Mouse (Mus musculus): ENCODE measurements around the gene Galnt17.

DNA sequence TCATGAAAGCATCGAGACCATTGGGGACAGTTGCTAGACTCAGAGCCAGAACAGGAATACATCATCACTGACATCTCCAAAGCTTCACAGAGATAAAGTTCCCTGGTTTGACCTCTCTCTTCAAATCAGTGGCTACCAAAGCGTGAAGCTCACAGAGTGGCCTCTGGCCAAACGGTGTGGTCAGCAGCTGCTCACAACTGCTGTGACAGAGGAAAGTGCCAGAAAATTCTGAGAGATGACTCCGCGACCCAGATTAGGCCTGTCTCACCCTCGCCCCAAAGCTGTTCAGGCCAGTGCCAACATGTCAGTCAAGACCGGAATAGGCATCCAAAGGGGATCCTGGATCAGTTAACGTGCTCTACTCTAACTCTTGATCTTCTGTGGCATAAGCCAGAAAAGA, 74.5 kb downstream of the Galnt17 start:
- TF ChIP-seq POLR2A (IDR thresholded peaks at IDR 0.05; ENCODE audit: low read depth, low read length) (no peak), CTCF (IDR thresholded peaks at IDR 0.05; ENCODE audit: extremely low read depth, insufficient read length, insufficient replicate concordance, low read depth, low read length) (no peak)
